Mouse (Mus musculus) small intestine, adult 2 months (tissue): ENCODE measurements at regions not wholly inside any gene's neighbourhood (a gene's known extent, or its start where the extent isn't known, plus 50 kb on each side); places are given as distances from the start of the nearest gene placed in this dataset.

ENCODE experiments used
- H3K27ac ChIP-seq: fragments of 200-500 bp; 2 replicates; pipeline ENCODE4 v1.5.1; 2012; ENCODE audit warnings: low read depth, low read length, control low read depth, inconsistent platforms; ENCODE audit not compliant: insufficient read depth
- H3K27me3 ChIP-seq: fragments of 200-500 bp; 2 replicates; pipeline ENCODE4 v1.6.1; 2012; ENCODE audit warnings: mild to moderate bottlenecking, moderate library complexity, low read length, inconsistent platforms; ENCODE audit not compliant: control insufficient read depth, insufficient read depth
- H3K36me3 ChIP-seq: fragments of 200-500 bp; 2 replicates; pipeline ENCODE4 v1.6.1; 2012; ENCODE audit warnings: mild to moderate bottlenecking, low read length, control low read depth, inconsistent platforms; ENCODE audit not compliant: control insufficient read depth, insufficient read depth
- H3K4me1 ChIP-seq: fragments of 200-500 bp; 2 replicates; pipeline ENCODE4 v1.6.1; 2012; ENCODE audit warnings: low read length, inconsistent platforms, mixed read lengths; ENCODE audit not compliant: control insufficient read depth, insufficient read depth, insufficient read length
- H3K4me3 ChIP-seq: fragments of 200-500 bp; 2 replicates; pipeline ENCODE4 v1.5.1; 2012; ENCODE audit warnings: low read depth, mild to moderate bottlenecking, control low read depth, inconsistent platforms, low read length, moderate library complexity
- CTCF ChIP-seq: fragments of 200-500 bp; IDR thresholded peaks from 2 replicates; pipeline ENCODE4 v1.5.1; 2012; ENCODE audit warnings: low read depth, mild to moderate bottlenecking, control low read depth, inconsistent platforms, low read length, moderate library complexity, mixed read lengths; ENCODE audit not compliant: insufficient replicate concordance, insufficient read length; ENCODE audit errors: extremely low read depth
- POLR2A ChIP-seq: fragments of 200-500 bp; IDR thresholded peaks from 2 replicates; pipeline ENCODE4 v1.6.1; 2012; ENCODE audit warnings: low read depth, mild to moderate bottlenecking, control low read depth, inconsistent platforms, low read length, moderate library complexity
- WGBS: fragments of 180-500 bp; shearing (Covaris S2); methylation state at CpG from one replicate; pipeline ENCODE4 v1.1.7; 2018; 5-methylcytosine and 5-hydroxymethylcytosine counted together

- no peak overlapping the region for H3K27ac ChIP-seq
- 38% methylated on average over 5 of the region's 5 CpGs for WGBS
- no peak overlapping the region for H3K4me3 ChIP-seq
- H3K27me3 ChIP-seq, result peaks cover 3% of the 10 kb centered on the region; the same call in 1 of the 2 replicates
- TF ChIP-seq CTCF, result no peak
- TF ChIP-seq POLR2A, result no peak
- H3K4me1 ChIP-seq, result no peaks in the 10 kb centered on the region
- H3K36me3 ChIP-seq, result no peaks in the 10 kb centered on the region
Measured at GRCm38 (mm10) chr4:137196491-137196974, 80.8 kb upstream of the Wnt4 start.

GRCm38 (mm10) chr4:137194106-137194505 is 83.2 kb upstream of the Wnt4 start:
- Histone ChIP-seq H3K27me3 (no peaks in the 10 kb centered on the region; the same call in 1 of the 2 replicates), H3K36me3 (no peaks in the 10 kb centered on the region), H3K4me3 (no peak overlapping the region), H3K27ac (no peak overlapping the region), H3K4me1 (no peaks in the 10 kb centered on the region; the same call in 1 of the 2 replicates)
- 82% methylated on average over 11 of the region's 11 CpGs for WGBS
- no peak for TF ChIP-seq POLR2A
- no peak for TF ChIP-seq CTCF

GRCm38 (mm10) chr4:137190625-137191024 is 86.7 kb upstream of the Wnt4 start:
- Histone ChIP-seq H3K27ac (no peak overlapping the region), H3K4me1 (no peaks in the 10 kb centered on the region; the same call in 1 of the 2 replicates), H3K27me3 (no peaks in the 10 kb centered on the region), H3K4me3 (no peak overlapping the region), H3K36me3 (no peaks in the 10 kb centered on the region)
- 84% methylated on average over 10 of the region's 10 CpGs for WGBS
- TF ChIP-seq CTCF (no peak), POLR2A (no peak)

GRCm38 (mm10) chr4:137189801-137190200 is 87.5 kb upstream of the Wnt4 start:
- no peaks in the 10 kb centered on the region for H3K36me3 ChIP-seq
- H3K27ac ChIP-seq, result no peak overlapping the region
- WGBS, result 93% methylated on average over 4 of the region's 4 CpGs
- no peak for TF ChIP-seq CTCF
- TF ChIP-seq POLR2A, result no peak
- H3K4me3 ChIP-seq, result no peak overlapping the region
- H3K4me1 ChIP-seq, result no peaks in the 10 kb centered on the region; the same call in 1 of the 2 replicates
- H3K27me3 ChIP-seq, result no peaks in the 10 kb centered on the region

GRCm38 (mm10) chr4:137189058-137189457 is 88.2 kb upstream of the Wnt4 start:
- Histone ChIP-seq H3K36me3 (no peaks in the 10 kb centered on the region), H3K4me3 (no peak overlapping the region), H3K4me1 (no peaks in the 10 kb centered on the region; the same call in 1 of the 2 replicates), H3K27me3 (no peaks in the 10 kb centered on the region), H3K27ac (no peak overlapping the region)
- WGBS, result 75% methylated on average over 6 of the region's 6 CpGs
- TF ChIP-seq POLR2A, result no peak
- TF ChIP-seq CTCF, result no peak

GRCm38 (mm10) chr4:137187592-137187991 is 89.7 kb upstream of the Wnt4 start:
- no peak overlapping the region for H3K27ac ChIP-seq
- no peak for TF ChIP-seq CTCF
- TF ChIP-seq POLR2A, result no peak
- H3K4me1 ChIP-seq, result peaks cover 3% of the 10 kb centered on the region
- WGBS, result 60% methylated on average over 3 of the region's 3 CpGs
- H3K4me3 ChIP-seq, result no peak overlapping the region
- H3K27me3 ChIP-seq, result no peaks in the 10 kb centered on the region
- no peaks in the 10 kb centered on the region for H3K36me3 ChIP-seq

GRCm38 (mm10) chr4:137187051-137187450 is 90.2 kb upstream of the Wnt4 start:
- no peaks in the 10 kb centered on the region for H3K36me3 ChIP-seq
- H3K4me3 ChIP-seq, result no peak overlapping the region
- H3K4me1 ChIP-seq, result peaks cover 3% of the 10 kb centered on the region
- no peak for TF ChIP-seq POLR2A
- TF ChIP-seq CTCF, result no peak
- no peak overlapping the region for H3K27ac ChIP-seq
- no peaks in the 10 kb centered on the region for H3K27me3 ChIP-seq
- WGBS, result 88% methylated on average over 9 of the region's 9 CpGs

- WGBS, result 85% methylated on average over 4 of the region's 4 CpGs
- no peaks in the 10 kb centered on the region for H3K27me3 ChIP-seq
- H3K4me1 ChIP-seq, result peaks cover 3% of the 10 kb centered on the region; the same call in 1 of the 2 replicates
- H3K27ac ChIP-seq, result no peak overlapping the region
- H3K36me3 ChIP-seq, result no peaks in the 10 kb centered on the region
- TF ChIP-seq POLR2A, result no peak
- no peak for TF ChIP-seq CTCF
- no peak overlapping the region for H3K4me3 ChIP-seq
Measured at GRCm38 (mm10) chr4:137185001-137185400, 92.3 kb upstream of the Wnt4 start.
